Mouse (Mus musculus): Measurements from ENCODE around the gene Tlx1.

DNA sequence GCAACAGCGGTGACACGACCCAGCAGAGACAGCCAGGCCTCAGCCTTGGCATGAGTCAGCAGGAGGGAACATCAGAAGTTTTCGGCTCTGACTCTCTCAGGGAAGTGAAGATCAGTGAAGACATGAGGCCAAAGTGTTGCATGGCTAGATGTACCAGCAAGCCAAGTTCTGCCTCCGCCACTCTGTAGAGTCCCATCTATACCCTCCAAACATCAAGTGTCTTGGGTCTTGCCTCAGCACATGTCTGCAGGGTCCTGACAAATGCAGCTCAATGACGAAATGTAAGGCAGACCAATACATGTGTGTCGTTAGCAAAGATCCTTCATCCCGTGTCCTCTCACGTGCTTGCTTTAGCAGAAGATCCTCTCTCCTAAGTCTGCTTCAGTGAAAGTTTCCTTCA is 46.5 kb downstream of the Tlx1 start:
- TF ChIP-seq POLR2A (IDR thresholded peaks at IDR 0.05; ENCODE audit: extremely low read depth, insufficient read depth, low read length) (no peak), CTCF (IDR thresholded peaks at IDR 0.05; ENCODE audit: low read depth, low read length) (no peak)
